Mouse (Mus musculus) cerebellum, adult 11 months (tissue): ENCODE data around the gene A030005K14Rik.

Experiments
- DNase-seq: peaks from one replicate; pipeline ENCODE4 v3.0.0; 2022

A030005K14Rik gene

GRCm38 (mm10) chr1:83034509-83034908, 24.7 kb downstream of the A030005K14Rik start:
- DNase-seq = no peak

- DNase-seq = no peak
These were observed 26.7 kb downstream of the A030005K14Rik start for GRCm38 (mm10) chr1:83032508-83032907.

- no peak for DNase-seq
These were observed 27.2 kb downstream of the A030005K14Rik start for GRCm38 (mm10) chr1:83031950-83032349.

- DNase-seq = no peak
These were observed 42.6 kb downstream of the A030005K14Rik start for GRCm38 (mm10) chr1:83016556-83016955.

GRCm38 (mm10) chr1:83015329-83015879, 43.8 kb downstream of the A030005K14Rik start:
- no peak for DNase-seq

GRCm38 (mm10) chr1:83014477-83014876, 44.7 kb downstream of the A030005K14Rik start:
- DNase-seq = no peak
